Mouse (Mus musculus) liver, embryonic 14.5 days (tissue): ENCODE measurements around the gene Fam43b.

ENCODE experiments used
- CTCF ChIP-seq: IDR thresholded peaks from 2 replicates; pipeline ENCODE4 v1.5.1; 2016; ENCODE audit warnings: antibody characterized with exemption, low read depth, control low read depth
- EP300 ChIP-seq: IDR thresholded peaks from 2 replicates; pipeline ENCODE4 v1.6.1; 2016; ENCODE audit warnings: antibody characterized with exemption, low read depth

DNA sequence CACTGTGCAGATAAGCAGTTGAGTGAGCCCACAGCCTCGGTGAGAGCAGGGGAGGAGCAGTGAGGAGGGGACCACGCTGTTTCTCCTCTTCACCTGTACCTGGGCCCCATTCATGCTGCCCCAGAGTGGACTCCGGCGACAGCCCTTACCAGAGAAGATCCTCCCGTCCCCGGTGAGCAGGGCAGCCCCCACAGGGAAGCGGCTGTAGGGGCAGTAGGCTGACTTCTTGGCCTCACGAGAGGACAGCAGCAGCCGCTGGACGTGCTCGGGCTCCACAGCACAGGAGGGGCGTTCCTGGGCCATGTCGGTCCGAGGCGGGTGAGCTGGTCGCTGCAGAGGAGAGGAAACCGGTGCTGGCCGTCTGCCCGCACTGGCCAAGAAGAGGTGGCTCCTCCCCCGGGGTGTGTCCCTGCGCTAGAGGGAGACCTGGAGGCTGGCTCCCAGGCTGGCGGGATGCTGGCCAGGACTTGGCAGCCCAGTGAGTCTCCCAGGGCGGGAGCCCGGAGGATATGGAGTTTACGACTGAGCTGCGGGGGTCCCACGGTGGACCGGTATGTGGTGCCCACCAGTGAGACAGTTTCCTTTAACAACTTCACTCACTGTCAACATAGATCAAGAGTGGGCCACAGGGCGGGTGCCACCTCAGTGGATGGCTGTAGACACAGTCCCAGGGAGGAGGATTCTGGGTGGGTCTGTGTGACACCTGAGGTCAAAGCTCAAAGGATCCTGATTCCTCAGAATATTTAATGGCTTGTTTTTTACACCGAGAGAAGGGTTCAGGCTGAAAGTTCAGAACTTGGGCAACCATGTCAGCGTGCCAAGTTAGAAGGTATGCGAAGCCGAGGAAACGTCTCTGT, 28.5 kb downstream of the Fam43b start, which contains the start of gene Cda:
- TF ChIP-seq CTCF (no peak), EP300 (no peak)
